Mouse (Mus musculus) stomach, embryonic 16.5 days (tissue): Measurements from ENCODE around the gene Tomm40l. TPM values are rescaled to one million over a fixed set of nuclear protein-coding genes. Genes with fewer than 3 reads are reported as not detected.

Experiments used
- ATAC-seq: fragments of 200-750 bp; cut with Nextera tagmentation; 2 replicates; pipeline ENCODE4 v1.8.0; 2017; ENCODE audit warnings: moderate number of reproducible peaks, moderate TSS enrichment; ENCODE audit not compliant: insufficient read depth, low FRiP score
- H3K27ac ChIP-seq: fragments of 300-500 bp; sonication (generic); 2 replicates; pipeline ENCODE4 v1.5.1; 2014; ENCODE audit warnings: low read length
- H3K27me3 ChIP-seq: fragments of 300-500 bp; sonication (generic); 2 replicates; pipeline ENCODE4 v1.6.1; 2014; ENCODE audit warnings: low read length, control low read depth, mixed read lengths; ENCODE audit not compliant: control insufficient read depth, insufficient read depth
- H3K36me3 ChIP-seq: fragments of 300-500 bp; sonication (generic); 2 replicates; pipeline ENCODE4 v1.6.1; 2014; ENCODE audit warnings: low read length; ENCODE audit not compliant: control insufficient read depth, insufficient read depth
- H3K4me1 ChIP-seq: fragments of 300-500 bp; sonication (generic); 2 replicates; pipeline ENCODE4 v1.6.1; 2014; ENCODE audit warnings: low read length, control low read depth, mixed read lengths; ENCODE audit not compliant: control insufficient read depth, insufficient read depth
- H3K4me2 ChIP-seq: fragments of 300-500 bp; sonication (generic); 2 replicates; pipeline ENCODE4 v1.6.1; 2014; ENCODE audit warnings: low read depth, low read length, mixed read lengths
- H3K4me3 ChIP-seq: fragments of 300-500 bp; sonication (generic); replicated peaks from 2 replicates; pipeline ENCODE4 v1.5.1; 2014; ENCODE audit warnings: mild to moderate bottlenecking, low read length
- H3K9ac ChIP-seq: fragments of 300-500 bp; sonication (generic); 2 replicates; pipeline ENCODE4 v1.6.1; 2014; ENCODE audit warnings: low read length
- H3K9me3 ChIP-seq: fragments of 300-500 bp; sonication (generic); replicated peaks from 2 replicates; pipeline ENCODE4 v1.6.1; 2016; ENCODE audit warnings: low read length, control low read depth; ENCODE audit not compliant: control insufficient read depth
- WGBS: fragments of 180-500 bp; shearing (Covaris S2); extraction: QIAGEN DNeasy Blood & Tissue Kit; methylation state at CpG from one replicate; pipeline ENCODE4 v1.1.7; 2014; 5-methylcytosine and 5-hydroxymethylcytosine counted together
- polyA plus RNA-seq: library from polyadenylated mRNA; unstranded; fragments of >200 nt; fragmentation: Nextera tagmentation; extraction: Ambion mirVana; gene quantifications from 2 replicates; pipeline ENCODE4 v1.2.1, GENCODE M21; 2015

Gene Tomm40l
- polyA plus RNA-seq, 1 experiment from 2014 or later, result 28.3 TPM

DNA sequence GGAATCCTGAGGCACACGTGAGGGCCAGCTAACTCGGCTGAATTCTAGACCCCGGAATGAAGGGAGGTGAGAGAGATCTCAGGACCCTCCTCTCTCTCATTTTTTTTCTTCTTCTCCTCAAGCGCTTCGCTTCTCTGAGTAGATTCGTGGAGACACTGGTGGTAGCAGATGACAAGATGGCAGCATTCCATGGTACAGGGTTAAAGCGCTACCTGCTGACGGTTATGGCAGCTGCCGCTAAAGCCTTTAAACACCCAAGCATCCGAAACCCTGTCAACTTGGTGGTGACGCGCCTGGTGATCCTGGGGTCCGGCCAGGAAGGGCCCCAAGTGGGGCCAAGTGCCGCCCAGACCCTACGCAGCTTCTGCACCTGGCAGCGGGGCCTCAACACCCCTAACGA is 30.1 kb upstream of the Tomm40l start:
- ATAC-seq, result no peak
- Histone ChIP-seq H3K9me3 (0 out of 2 replicates have a peak, but pooled peaks cover 2% of the 10 kb centered on the region), H3K4me2 (peak overlapping the region; percentile 56), H3K4me1 (peaks cover 36% of the 10 kb centered on the region), H3K27ac (peak overlapping the region; percentile 92), H3K36me3 (0 out of 2 replicates have a peak, but pooled peaks cover 2% of the 10 kb centered on the region), H3K27me3 (no peaks in the 10 kb centered on the region), H3K4me3 (peak overlapping the region; percentile 48), H3K9ac (peak overlapping the region; percentile 66)
- 53% methylated on average over 17 of the region's 17 CpGs for WGBS

DNA sequence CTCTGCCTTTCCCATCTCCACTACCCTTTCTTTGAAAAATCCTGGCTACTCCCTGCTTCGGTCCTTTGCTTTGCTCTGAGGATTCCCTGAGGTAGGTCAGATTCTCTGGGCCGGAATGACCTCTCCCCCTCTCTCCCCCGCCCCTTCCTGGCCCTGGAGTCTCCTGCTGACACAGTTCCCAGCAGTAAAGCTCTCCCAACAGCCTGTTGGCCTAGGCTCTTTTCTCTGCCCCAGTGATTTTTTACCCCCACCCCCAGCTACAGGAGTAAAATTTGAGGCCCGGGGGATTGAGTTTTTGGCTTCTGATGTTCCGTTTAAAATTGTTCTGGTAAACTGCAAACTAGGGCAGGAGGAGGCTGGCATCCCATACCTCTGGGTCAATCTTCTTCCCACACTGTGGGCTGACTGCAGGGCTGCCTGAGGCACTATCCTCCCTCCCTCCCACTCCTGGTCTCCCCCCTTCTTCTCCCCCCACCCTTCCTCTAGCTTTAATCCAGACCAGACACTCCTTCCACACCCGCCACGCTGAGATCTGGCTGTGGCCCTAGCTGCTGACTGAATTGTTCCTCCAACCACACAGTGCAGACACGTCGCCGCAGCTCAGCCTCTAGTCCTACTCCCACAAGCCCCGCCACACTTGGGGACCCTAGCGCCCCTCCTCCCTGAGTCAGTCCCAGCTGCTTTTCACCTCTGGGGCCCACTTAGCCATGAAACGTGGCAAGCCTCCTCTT is 29.4 kb upstream of the Tomm40l start:
- peak; percentile 60 for ATAC-seq
- peak overlapping the region; percentile 66 for H3K9ac ChIP-seq
- 10% methylated on average over 13 of the region's 13 CpGs for WGBS

DNA sequence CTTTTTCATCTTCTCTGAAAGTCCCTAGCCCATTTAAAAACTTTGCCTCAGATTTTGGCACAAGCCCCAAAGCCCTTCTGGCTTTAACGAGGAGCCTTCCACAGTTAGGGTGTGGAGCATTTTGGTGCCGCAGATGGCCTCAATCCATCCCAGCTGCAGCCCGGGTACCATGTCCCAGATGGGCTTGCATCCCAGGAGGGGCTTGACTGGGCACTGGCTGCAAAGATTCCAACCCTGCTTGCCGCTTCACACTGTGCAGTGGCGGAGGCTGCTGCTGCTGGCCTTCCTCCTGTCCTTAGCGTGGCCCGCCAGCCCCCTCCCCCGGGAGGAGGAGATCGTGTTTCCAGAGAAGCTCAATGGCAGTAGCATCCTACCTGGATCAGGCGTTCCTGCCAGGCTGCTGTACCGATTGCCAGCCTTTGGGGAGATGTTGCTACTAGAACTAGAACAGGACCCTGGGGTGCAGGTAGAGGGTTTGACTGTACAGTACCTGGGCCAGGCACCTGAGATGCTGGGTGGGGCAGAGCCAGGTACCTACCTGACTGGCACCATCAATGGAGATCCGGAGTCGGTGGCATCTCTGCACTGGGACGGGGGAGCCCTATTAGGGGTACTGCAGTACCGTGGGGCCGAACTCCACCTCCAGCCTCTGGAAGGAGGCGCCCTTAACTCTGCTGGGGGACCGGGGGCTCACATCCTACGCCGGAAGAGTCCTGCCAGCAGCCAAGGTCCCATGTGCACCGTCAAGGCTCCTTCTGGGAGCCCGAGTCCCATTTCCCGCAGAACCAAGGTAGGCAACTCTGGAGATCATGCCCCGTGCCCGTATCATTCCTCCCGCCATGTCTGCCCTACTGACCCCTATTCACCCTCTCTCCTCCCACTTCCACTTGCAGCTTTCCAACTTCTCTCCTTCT is 28.6 kb upstream of the Tomm40l start, which contains the start of gene Ndufs2:
TSS of gene Ndufs2 (minus strand) at position 709 of the 914 bp plus-strand sequence.
- Histone ChIP-seq H3K27ac (peak within 1 kb of the TSS; percentile 92), H3K9ac (peak within 1 kb of the TSS; percentile 66), H3K36me3 (0 out of 2 replicates have a peak, but pooled peaks cover 2% of the 10 kb centered on the region), H3K27me3 (no peaks in the 10 kb centered on the region), H3K4me3 (peak within 1 kb of the TSS; percentile 48), H3K4me2 (peak within 1 kb of the TSS; percentile 56), H3K9me3 (0 out of 2 replicates have a peak, but pooled peaks cover 2% of the 10 kb centered on the region), H3K4me1 (peaks cover 41% of the 10 kb centered on the region)
- WGBS, result 25% methylated on average over 26 of the region's 26 CpGs
- ATAC-seq, result no peak

More for the DNA sequence above, 29.4 kb upstream of the Tomm40l start:
- Histone ChIP-seq H3K4me3 (peak overlapping the region; percentile 48), H3K36me3 (0 out of 2 replicates have a peak, but pooled peaks cover 2% of the 10 kb centered on the region), H3K27ac (peak overlapping the region; percentile 92), H3K4me2 (peak overlapping the region; percentile 56), H3K9me3 (0 out of 2 replicates have a peak, but pooled peaks cover 2% of the 10 kb centered on the region), H3K4me1 (peaks cover 36% of the 10 kb centered on the region), H3K27me3 (no peaks in the 10 kb centered on the region)

DNA sequence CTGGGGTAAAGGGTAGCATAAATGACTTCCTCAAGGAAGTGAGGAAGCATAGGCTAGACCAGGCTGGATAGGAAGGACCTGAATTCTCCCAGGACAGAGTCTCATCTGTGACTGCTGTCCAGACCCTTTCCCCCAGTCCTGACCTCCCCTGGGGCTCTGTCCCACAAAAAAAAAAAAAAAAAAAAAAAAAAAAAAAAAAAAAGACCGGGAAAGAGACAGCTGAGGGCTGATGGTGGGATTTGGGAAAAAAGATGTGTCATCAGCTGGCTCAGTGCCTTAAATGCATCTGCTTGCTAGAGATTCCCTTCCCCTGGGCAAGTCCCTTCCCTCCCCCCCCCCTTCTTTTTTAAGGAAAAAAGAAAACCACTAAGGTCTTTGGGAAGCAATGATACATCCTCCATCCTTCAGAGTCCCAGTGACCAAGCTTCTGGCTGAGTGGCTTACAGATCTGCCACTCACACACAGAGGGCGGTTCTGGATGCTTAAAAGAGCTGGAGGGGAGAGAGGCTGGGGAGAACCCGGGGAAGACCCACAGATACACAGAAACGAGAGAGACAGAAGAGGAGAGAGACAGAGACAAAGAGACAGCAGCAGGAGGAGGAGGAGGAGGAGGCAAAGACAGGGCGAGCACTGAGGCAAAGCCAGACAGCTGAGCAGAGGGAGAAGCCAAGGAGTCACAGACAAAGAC is 27.7 kb upstream of the Tomm40l start, which contains the start of gene Adamts4:
TSS of gene Adamts4 (plus strand) at position 509 of the 688 bp plus-strand sequence.
- Histone ChIP-seq H3K4me1 (peaks cover 46% of the 10 kb centered on the region), H3K9ac (peak within 1 kb of the TSS; percentile 66), H3K4me3 (peak within 1 kb of the TSS; percentile 48), H3K36me3 (0 out of 2 replicates have a peak, but pooled peaks cover 2% of the 10 kb centered on the region), H3K9me3 (0 out of 2 replicates have a peak, but pooled peaks cover 2% of the 10 kb centered on the region), H3K4me2 (peak within 1 kb of the TSS; percentile 56), H3K27ac (peak within 1 kb of the TSS; percentile 92), H3K27me3 (no peaks in the 10 kb centered on the region)
- 21% methylated on average over 5 of the region's 5 CpGs for WGBS
- no peak for ATAC-seq

DNA sequence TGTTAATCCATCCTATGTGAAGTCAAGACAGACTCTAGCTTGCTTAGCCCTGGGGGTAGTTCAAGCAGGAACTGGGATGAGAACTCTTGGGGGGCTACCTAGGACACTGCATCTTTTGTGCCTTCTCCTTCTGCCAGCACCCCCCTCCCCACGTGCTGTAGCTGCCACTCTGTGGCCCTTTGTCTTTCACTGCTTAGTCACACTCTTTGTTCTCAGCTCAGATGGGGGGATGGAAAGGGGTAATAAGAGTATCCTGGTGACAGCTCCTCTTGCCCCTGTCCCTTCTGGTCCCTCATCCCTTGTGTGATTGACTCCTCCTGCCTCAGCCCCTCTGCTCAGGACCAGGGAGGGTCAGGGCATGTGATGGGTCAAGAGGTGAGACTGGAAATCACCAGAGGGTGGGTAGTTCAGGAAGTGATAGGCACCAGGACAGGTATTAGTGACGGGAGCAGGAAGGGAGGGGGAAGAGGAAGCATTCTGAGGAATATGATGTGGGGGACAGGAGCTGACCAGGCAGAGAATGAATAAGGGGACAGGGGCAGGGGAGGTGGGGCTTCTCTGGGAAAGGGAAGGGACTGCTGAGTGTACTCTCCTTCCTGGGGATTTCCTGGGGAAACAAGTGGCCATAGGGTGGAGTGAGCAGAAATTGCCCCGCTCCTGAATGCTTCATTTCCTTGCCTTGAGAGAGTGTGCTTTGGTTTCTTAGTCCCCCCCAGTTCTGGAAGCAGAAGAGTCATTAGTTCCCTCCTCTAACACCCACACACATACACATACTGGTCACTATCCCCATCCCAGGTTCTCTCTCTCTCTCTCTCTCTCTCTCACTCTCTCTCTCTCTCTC is 26.3 kb upstream of the Tomm40l start:
- Histone ChIP-seq H3K4me3 (no peak overlapping the region), H3K27ac (peak overlapping the region; percentile 97), H3K9ac (no peak overlapping the region), H3K27me3 (no peaks in the 10 kb centered on the region), H3K9me3 (no peaks in the 10 kb centered on the region), H3K4me1 (peaks cover 46% of the 10 kb centered on the region), H3K4me2 (0 out of 2 replicates have a peak overlapping the region, but pooled peaks have one; percentile 59), H3K36me3 (0 out of 2 replicates have a peak, but pooled peaks cover 9% of the 10 kb centered on the region)
- ATAC-seq, result no peak
- WGBS, result 54% methylated on average over 3 of the region's 3 CpGs

DNA sequence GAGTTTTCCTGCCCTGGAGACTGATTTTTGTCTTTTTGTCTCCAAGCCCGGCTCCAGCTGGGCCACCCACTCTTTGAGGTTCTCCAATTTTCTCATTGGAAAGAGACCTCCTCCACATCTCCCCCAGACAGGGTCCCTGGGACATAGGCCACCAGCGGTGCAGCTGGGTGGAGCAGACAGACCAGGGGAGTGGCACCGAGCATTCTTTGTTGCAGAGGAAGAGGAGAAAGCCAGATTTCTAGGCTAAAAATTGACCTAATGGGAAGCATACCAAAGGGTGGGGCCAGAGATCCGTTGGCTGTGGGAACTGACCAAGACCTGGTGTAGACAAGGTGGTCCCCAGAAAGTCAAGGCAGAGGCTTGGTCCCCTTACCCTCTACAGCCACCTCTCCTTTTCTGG is 25.6 kb upstream of the Tomm40l start:
- Histone ChIP-seq H3K4me3 (peak overlapping the region; percentile 50), H3K27me3 (no peaks in the 10 kb centered on the region), H3K9me3 (no peaks in the 10 kb centered on the region), H3K36me3 (0 out of 2 replicates have a peak, but pooled peaks cover 12% of the 10 kb centered on the region), H3K4me2 (peak overlapping the region; percentile 59), H3K9ac (peak overlapping the region; percentile 70), H3K4me1 (peaks cover 44% of the 10 kb centered on the region), H3K27ac (peak overlapping the region; percentile 97)
- ATAC-seq, result no peak
- 14% methylated on average over 4 of the region's 4 CpGs for WGBS

DNA sequence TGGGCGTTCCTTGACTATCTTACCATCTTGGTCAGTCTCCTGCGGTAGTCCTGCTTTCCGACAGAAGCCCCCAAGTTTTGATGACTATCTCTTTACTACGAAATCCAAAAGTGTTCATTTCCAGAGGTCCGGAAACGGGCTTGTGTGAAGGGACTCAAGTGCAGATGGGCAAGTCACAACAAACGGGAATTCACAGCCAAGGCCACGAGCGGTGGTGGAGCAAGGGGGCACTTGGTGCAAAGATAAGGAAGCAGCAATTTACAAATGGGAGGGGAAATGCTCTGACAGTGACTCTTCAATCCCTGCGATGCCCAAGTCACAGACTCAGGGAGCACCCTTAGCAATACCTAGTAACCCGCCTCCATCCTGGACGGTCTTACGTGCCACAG is 25.1 kb upstream of the Tomm40l start:
- Histone ChIP-seq H3K36me3 (0 out of 2 replicates have a peak, but pooled peaks cover 10% of the 10 kb centered on the region), H3K9ac (peak overlapping the region; percentile 70), H3K27me3 (no peaks in the 10 kb centered on the region), H3K4me1 (peaks cover 39% of the 10 kb centered on the region), H3K27ac (peak overlapping the region; percentile 97), H3K4me2 (peak overlapping the region; percentile 59), H3K9me3 (no peaks in the 10 kb centered on the region), H3K4me3 (peak overlapping the region; percentile 50)
- 0 out of 2 replicates have a peak, but pooled peaks have one; percentile 0 for ATAC-seq
- 8% methylated on average over 13 of the region's 13 CpGs for WGBS
